26 mouse cellular contexts compared by ENCODE assay signal in the genomic region with DNA sequence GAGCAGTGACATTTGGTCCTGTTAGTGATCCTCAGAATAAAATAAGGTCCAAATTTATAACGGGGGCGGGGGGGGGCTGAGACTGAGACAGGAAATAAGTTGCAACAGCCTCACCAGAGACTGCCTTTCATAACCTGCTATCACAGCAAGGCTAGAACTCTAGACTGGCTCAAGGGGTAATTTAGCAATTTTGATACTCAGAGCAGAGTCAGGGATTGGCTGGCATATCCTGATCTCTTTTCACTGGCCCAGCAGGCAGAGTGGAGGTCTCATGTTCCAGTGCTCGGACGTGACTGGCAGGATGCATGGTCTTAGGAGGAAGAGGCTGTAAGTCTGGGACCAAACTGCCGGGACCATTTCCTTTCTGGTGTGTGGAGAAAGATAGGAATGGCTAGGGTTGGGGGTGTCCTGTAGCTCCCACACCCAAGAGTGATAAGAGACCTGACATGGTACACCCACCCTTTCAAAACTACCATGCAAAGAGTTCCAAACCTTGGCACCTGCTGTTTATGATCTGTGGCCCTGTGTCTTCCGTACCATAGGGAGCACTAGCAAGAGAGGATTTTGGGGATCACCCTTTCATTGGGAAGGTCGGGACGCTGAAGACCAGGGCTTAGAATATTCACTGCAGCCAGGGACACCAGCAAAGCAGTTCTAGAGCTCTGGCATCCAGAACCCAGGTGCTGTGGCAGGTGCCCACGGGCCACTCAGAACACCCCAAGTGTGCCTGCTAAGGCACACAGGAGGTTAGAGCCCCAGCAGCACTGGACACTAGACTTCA. TPM values are rescaled to one million over a fixed set of nuclear protein-coding genes. Genes with fewer than 3 reads are reported as not detected.
A peak's percentile ranks its signal among the peaks of the same experiment; 100 is the strongest.
DNase-seq lines count a peak whose midpoint lies in the region; ATAC-seq and TF ChIP-seq lines count a peak whose summit lies in the region.
"Had no signal": no experiment of that assay in that cellular context is flagged by ENCODE, and none has a peak within 500 bp of the region (broad histone marks: within the 10 kb centered on the region; RNA-seq: fewer than 3 reads in every experiment).

No protein-coding gene starts in this region.

- no peaks in the 10 kb centered on the region for H3K4me1 ChIP-seq in forebrain, embryonic 14.5 days (ENCODE audit: control insufficient read depth, insufficient read depth, low read length)
- H3K4me1 ChIP-seq in forebrain, embryonic 16.5 days (replicated peaks; ENCODE audit: control insufficient read depth, insufficient read depth, low read length): peaks cover 12% of the 10 kb centered on the region; the same call in 1 of the 2 replicates
- peaks cover 3% of the 10 kb centered on the region for H3K4me1 ChIP-seq in heart, embryonic 12.5 days (replicated peaks)
- no peaks in the 10 kb centered on the region for H3K4me1 ChIP-seq in lung, embryonic 15.5 days
- H3K4me1 ChIP-seq in lung, adult 2 months (ENCODE audit: control insufficient read depth, insufficient read depth, low read length): peaks cover 4% of the 10 kb centered on the region; the same call in 1 of the 2 replicates
- H3K4me1 ChIP-seq: embryonic facial prominence, embryonic 13.5 days; neural tube, embryonic 12.5 days had no signal

- H3K4me2 ChIP-seq in forebrain, embryonic 14.5 days (ENCODE audit: low read length): no peak overlapping the region
- H3K4me2 ChIP-seq in forebrain, embryonic 16.5 days (ENCODE audit: low read length): no peak overlapping the region
- 0 out of 2 replicates have a peak overlapping the region, but pooled peaks have one; percentile 1 for H3K4me2 ChIP-seq in heart, embryonic 12.5 days
- no peak overlapping the region; the same call in 1 of the 2 replicates for H3K4me2 ChIP-seq in lung, embryonic 15.5 days
- H3K4me2 ChIP-seq: embryonic facial prominence, embryonic 13.5 days; hindbrain, embryonic 15.5 days; liver, embryonic 13.5 days; midbrain, embryonic 12.5 days; neural tube, embryonic 12.5 days had no signal

- ATAC-seq in forebrain, embryonic 14.5 days: no peak
- ATAC-seq in forebrain, embryonic 16.5 days: no peak
- ATAC-seq in heart, embryonic 12.5 days (ENCODE audit: insufficient number of reproducible peaks, low FRiP score): no peak
- no peak for ATAC-seq in lung, embryonic 15.5 days (ENCODE audit: borderline replicate concordance, extremely low read depth, low FRiP score, low TSS enrichment)
- ATAC-seq: CD4-positive, CD25-positive, alpha-beta regulatory T cell, adult 4 months; intestine, postnatal 0 days; Patski had no signal

- no peak for TF ChIP-seq CTCF in lung, adult 2 months (IDR thresholded peaks at IDR 0.05; ENCODE audit: insufficient read depth, low read length)

- DNase-seq in forebrain, embryonic 14.5 days (ENCODE audit: low spot score): no peak
- DNase-seq in heart, postnatal 25 days (ENCODE audit: low spot score): no peak
- no peak for DNase-seq in lung, adult 2 months
- DNase-seq in lung, postnatal 36 days: peak; percentile 42
- no peak for DNase-seq in cerebellum, postnatal 14 days
- DNase-seq: adrenal gland, postnatal 14 days; cerebellum, adult 11 months; cerebellum, postnatal 10 days; liver, embryonic 13.5 days; thymus, postnatal 36 days had no signal

- 69% methylated on average over 9 of the region's 9 CpGs for WGBS in forebrain, embryonic 14.5 days
- WGBS in forebrain, embryonic 16.5 days: 76% methylated on average over 9 of the region's 9 CpGs
- WGBS in heart, embryonic 12.5 days: 58% methylated on average over 9 of the region's 9 CpGs
- 62% methylated on average over 9 of the region's 9 CpGs for WGBS in lung, embryonic 15.5 days
- 52% methylated on average over 9 of the region's 9 CpGs for WGBS in lung, adult 2 months

- no peak overlapping the region for H3K4me3 ChIP-seq in forebrain, embryonic 14.5 days (ENCODE audit: low read depth, low read length)
- no peak overlapping the region for H3K4me3 ChIP-seq in forebrain, embryonic 16.5 days (replicated peaks; ENCODE audit: low read length)
- no peak overlapping the region for H3K4me3 ChIP-seq in heart, embryonic 12.5 days
- no peak overlapping the region for H3K4me3 ChIP-seq in lung, embryonic 15.5 days
- no peak overlapping the region for H3K4me3 ChIP-seq in lung, adult 2 months (replicated peaks; ENCODE audit: extremely low read depth, low read depth, low read length)
- H3K4me3 ChIP-seq: embryonic facial prominence, embryonic 13.5 days; hindbrain, embryonic 15.5 days; liver, embryonic 13.5 days; midbrain, embryonic 12.5 days; neural tube, embryonic 12.5 days had no signal

- intact Hi-C loops in heart, postnatal 25 days (cut with DNase I): no loop called here

- H3K36me3 ChIP-seq in forebrain, embryonic 14.5 days (ENCODE audit: control insufficient read depth, insufficient read depth, low read length): no peaks in the 10 kb centered on the region
- no peaks in the 10 kb centered on the region for H3K36me3 ChIP-seq in forebrain, embryonic 16.5 days (ENCODE audit: control insufficient read depth, insufficient read depth)
- no peaks in the 10 kb centered on the region for H3K36me3 ChIP-seq in heart, embryonic 12.5 days
- H3K36me3 ChIP-seq in lung, embryonic 15.5 days: no peaks in the 10 kb centered on the region
- H3K36me3 ChIP-seq: embryonic facial prominence, embryonic 13.5 days; hindbrain, embryonic 15.5 days; liver, embryonic 13.5 days; midbrain, embryonic 12.5 days; neural tube, embryonic 12.5 days had no signal

- H3K9ac ChIP-seq in forebrain, embryonic 14.5 days (ENCODE audit: low read length): no peak overlapping the region
- no peak overlapping the region for H3K9ac ChIP-seq in forebrain, embryonic 16.5 days (replicated peaks; ENCODE audit: low read depth, low read length)
- no peak overlapping the region for H3K9ac ChIP-seq in heart, embryonic 12.5 days
- no peak overlapping the region for H3K9ac ChIP-seq in lung, embryonic 15.5 days
- H3K9ac ChIP-seq: embryonic facial prominence, embryonic 13.5 days; hindbrain, embryonic 15.5 days; liver, embryonic 13.5 days; neural tube, embryonic 12.5 days had no signal

- no peaks in the 10 kb centered on the region for H3K9me3 ChIP-seq in forebrain, embryonic 14.5 days (replicated peaks; ENCODE audit: control insufficient read depth, low read length)
- no peaks in the 10 kb centered on the region for H3K9me3 ChIP-seq in forebrain, embryonic 16.5 days (ENCODE audit: control insufficient read depth, low read length)
- H3K9me3 ChIP-seq in heart, embryonic 12.5 days (replicated peaks): no peaks in the 10 kb centered on the region
- H3K9me3 ChIP-seq in lung, embryonic 15.5 days: no peaks in the 10 kb centered on the region
- H3K9me3 ChIP-seq: embryonic facial prominence, embryonic 13.5 days; hindbrain, embryonic 15.5 days; liver, embryonic 13.5 days; midbrain, embryonic 12.5 days; neural tube, embryonic 12.5 days had no signal

- H3K27ac ChIP-seq in forebrain, embryonic 14.5 days (ENCODE audit: low read depth, low read length): 0 out of 2 replicates have a peak overlapping the region, but pooled peaks have one; percentile 29
- H3K27ac ChIP-seq in forebrain, embryonic 16.5 days (ENCODE audit: low read length): no peak overlapping the region
- H3K27ac ChIP-seq in heart, embryonic 12.5 days (ENCODE audit: poor library complexity, severe bottlenecking): no peak overlapping the region
- H3K27ac ChIP-seq in lung, embryonic 15.5 days: 0 out of 2 replicates have a peak overlapping the region, but pooled peaks have one; percentile 7
- H3K27ac ChIP-seq: embryonic facial prominence, embryonic 13.5 days; liver, embryonic 13.5 days; neural tube, embryonic 12.5 days had no signal

- H3K27me3 ChIP-seq in forebrain, embryonic 14.5 days (replicated peaks; ENCODE audit: control insufficient read depth, insufficient read depth, low read length): 0 out of 2 replicates have a peak, but pooled peaks cover 4% of the 10 kb centered on the region
- H3K27me3 ChIP-seq in forebrain, embryonic 16.5 days (replicated peaks; ENCODE audit: control insufficient read depth, insufficient read depth, low read length): peaks cover 3% of the 10 kb centered on the region; the same call in 1 of the 2 replicates
- peaks cover 36% of the 10 kb centered on the region for H3K27me3 ChIP-seq in heart, embryonic 12.5 days (replicated peaks)
- peaks cover 14% of the 10 kb centered on the region for H3K27me3 ChIP-seq in lung, embryonic 15.5 days
- H3K27me3 ChIP-seq: liver, embryonic 13.5 days had no signal

- no peak for TF ChIP-seq POLR2A in lung, adult 2 months (IDR thresholded peaks at IDR 0.05; ENCODE audit: borderline replicate concordance, extremely low read depth, low read depth, low read length)

RNA-seq across cellular contexts. Expression of gene Ccm2l, which starts 1.4 kb away (rescaled TPM):
- polyA plus RNA-seq in forebrain, embryonic 14.5 days (2014; fragmentation: Nextera tagmentation; extraction: Ambion mirVana): 0.77 and 1.1 TPM in 2 replicates
- polyA plus RNA-seq in forebrain, embryonic 16.5 days (2015; fragmentation: Nextera tagmentation; extraction: Ambion mirVana): 0.85 and 0.94 TPM in 2 replicates
- polyA plus RNA-seq in heart, embryonic 12.5 days (2016; fragmentation: Nextera tagmentation; extraction: Ambion mirVana): 7.9 and 8.7 TPM in 2 replicates
- total RNA-seq in heart, postnatal 25 days (2021): 10 to 100 TPM; 15.8 to 16.7 TPM
- polyA plus RNA-seq in lung, embryonic 15.5 days (2015; fragmentation: Nextera tagmentation; extraction: Ambion mirVana): 5.3 TPM in 2 replicates
- polyA plus RNA-seq in lung, adult 2 months (2012; rRNA removed): 164 and 177 TPM in 2 replicates
- polyA plus RNA-seq: CD4-positive, CD25-positive, alpha-beta regulatory T cell, adult 4 months; Patski had no signal

RNA-seq across cellular contexts. Expression of gene Xkr7, which starts 32.7 kb away (rescaled TPM):
- polyA plus RNA-seq in forebrain, embryonic 14.5 days (2014; fragmentation: Nextera tagmentation; extraction: Ambion mirVana): 0.87 and 1.0 TPM in 2 replicates
- polyA plus RNA-seq in forebrain, embryonic 16.5 days (2015; fragmentation: Nextera tagmentation; extraction: Ambion mirVana): 1.6 and 2.0 TPM in 2 replicates
- not detected in 2 replicates for polyA plus RNA-seq in heart, embryonic 12.5 days (2016; fragmentation: Nextera tagmentation; extraction: Ambion mirVana)
- not detected for total RNA-seq in heart, postnatal 25 days (2021)
- polyA plus RNA-seq in lung, embryonic 15.5 days (2015; fragmentation: Nextera tagmentation; extraction: Ambion mirVana): not detected in 2 replicates
- 0.03 TPM in 1 of 2 replicates, not detected in the other for polyA plus RNA-seq in lung, adult 2 months (2012; rRNA removed)
- total RNA-seq: gastrocnemius, adult 8-10 months had no signal
- polyA plus RNA-seq: CD4-positive, CD25-positive, alpha-beta regulatory T cell, adult 4 months; embryonic facial prominence, embryonic 13.5 days; heart, embryonic 14.5 days; intestine, postnatal 0 days; kidney, embryonic 16.5 days; limb, embryonic 11.5 days; liver, embryonic 13.5 days; Patski; spleen, adult 2 months; stomach, embryonic 14.5 days had no signal

RNA-seq across cellular contexts. Expression of gene Hck, which starts 43.9 kb away (rescaled TPM):
- polyA plus RNA-seq in forebrain, embryonic 14.5 days (2014; fragmentation: Nextera tagmentation; extraction: Ambion mirVana): 1.2 and 1.9 TPM in 2 replicates
- 1.8 and 2.1 TPM in 2 replicates for polyA plus RNA-seq in forebrain, embryonic 16.5 days (2015; fragmentation: Nextera tagmentation; extraction: Ambion mirVana)
- 1.2 and 1.3 TPM in 2 replicates for polyA plus RNA-seq in heart, embryonic 12.5 days (2016; fragmentation: Nextera tagmentation; extraction: Ambion mirVana)
- total RNA-seq in heart, postnatal 25 days (2021): 1 to 10 TPM; 1.1 to 1.4 TPM
- 4.4 and 4.7 TPM in 2 replicates for polyA plus RNA-seq in lung, embryonic 15.5 days (2015; fragmentation: Nextera tagmentation; extraction: Ambion mirVana)
- 45.0 and 52.8 TPM in 2 replicates for polyA plus RNA-seq in lung, adult 2 months (2012; rRNA removed)

RNA-seq across cellular contexts. Expression of gene Pdrg1, which starts 49.2 kb away (rescaled TPM):
- polyA plus RNA-seq in forebrain, embryonic 14.5 days (2014; fragmentation: Nextera tagmentation; extraction: Ambion mirVana): 108 and 118 TPM in 2 replicates
- 187 and 204 TPM in 2 replicates for polyA plus RNA-seq in forebrain, embryonic 16.5 days (2015; fragmentation: Nextera tagmentation; extraction: Ambion mirVana)
- polyA plus RNA-seq in heart, embryonic 12.5 days (2016; fragmentation: Nextera tagmentation; extraction: Ambion mirVana): 94.3 and 96.7 TPM in 2 replicates
- 100 to 1,000 TPM; 110 to 116 TPM for total RNA-seq in heart, postnatal 25 days (2021)
- 106 and 117 TPM in 2 replicates for polyA plus RNA-seq in lung, embryonic 15.5 days (2015; fragmentation: Nextera tagmentation; extraction: Ambion mirVana)
- polyA plus RNA-seq in lung, adult 2 months (2012; rRNA removed): 39.9 and 61.9 TPM in 2 replicates

Comparison
In these comparisons a context has a peak if more than half of its experiments do, and no peak if none do; other contexts are left out.
1. H3K27ac ChIP-seq: peak in forebrain, embryonic 14.5 days (single experiment) and lung, embryonic 15.5 days (single experiment); none in forebrain, embryonic 16.5 days (single experiment) and heart, embryonic 12.5 days (single experiment).
2. RNA of gene Ccm2l, which starts 1.4 kb away (polyA plus RNA-seq): 164 to 177 TPM in lung, adult 2 months; 7.9 to 8.7 TPM in heart, embryonic 12.5 days, 5.3 TPM in lung, embryonic 15.5 days, 0.85 to 0.94 TPM in forebrain, embryonic 16.5 days and 0.77 to 1.1 TPM in forebrain, embryonic 14.5 days; every median in the first group is over 10 times any median in the second.